Mouse (Mus musculus): ENCODE results near the gene Daam2.

Daam2 gene

DNA sequence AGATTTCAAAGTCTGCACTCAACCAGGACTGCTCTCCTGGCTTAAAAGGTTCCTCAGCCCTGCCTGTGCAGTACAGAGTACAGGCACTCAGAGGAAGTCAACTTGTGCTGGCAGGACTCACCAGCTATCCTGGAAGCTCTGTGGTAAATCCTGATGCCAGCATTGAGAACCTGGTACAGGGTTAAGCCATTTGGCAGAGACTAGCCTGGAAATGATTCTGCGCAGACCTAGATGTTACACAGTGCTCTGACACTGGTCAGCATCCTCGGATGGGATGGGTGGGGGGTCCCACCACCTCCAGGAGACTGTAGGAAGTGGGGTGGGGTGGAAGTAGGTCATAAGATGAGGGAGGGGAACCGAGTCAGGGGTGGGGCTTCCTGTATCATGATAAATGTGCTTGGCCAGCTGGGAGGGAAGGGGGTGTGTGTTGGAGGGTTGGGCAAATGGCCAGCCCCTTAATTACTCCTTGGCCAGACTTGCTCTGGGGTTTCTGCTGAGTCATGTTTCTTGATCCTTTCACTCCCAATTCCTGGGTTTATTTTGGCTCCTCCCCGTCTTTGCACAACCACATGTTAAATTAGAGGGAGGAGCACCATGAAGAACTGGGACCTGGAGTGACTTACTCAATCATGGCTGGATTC lies 132.0 kb downstream of the Daam2 start:
- DNase-seq (ENCODE audit: low spot score) = no peak

DNA sequence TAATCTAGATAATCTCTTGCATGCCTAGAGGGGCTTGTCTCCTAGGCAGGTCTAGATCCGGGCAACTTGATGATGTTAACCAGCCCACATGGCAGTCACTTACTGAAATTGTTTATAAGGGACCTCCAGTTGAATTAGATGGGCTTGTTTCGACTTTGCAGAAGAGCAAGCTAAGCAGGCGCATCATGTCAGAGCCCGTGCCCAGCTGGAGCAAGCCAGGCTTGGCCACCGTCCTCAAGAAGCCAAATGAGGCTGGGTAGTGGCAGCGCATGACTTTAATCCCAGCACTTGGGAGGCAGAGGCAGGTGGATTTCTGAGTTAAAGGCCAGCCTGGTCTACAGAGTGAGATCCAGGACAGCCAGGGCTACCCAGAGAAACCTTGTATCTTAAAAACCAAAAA lies 133.0 kb downstream of the Daam2 start:
- DNase-seq (ENCODE audit: low spot score) = no peak

DNA sequence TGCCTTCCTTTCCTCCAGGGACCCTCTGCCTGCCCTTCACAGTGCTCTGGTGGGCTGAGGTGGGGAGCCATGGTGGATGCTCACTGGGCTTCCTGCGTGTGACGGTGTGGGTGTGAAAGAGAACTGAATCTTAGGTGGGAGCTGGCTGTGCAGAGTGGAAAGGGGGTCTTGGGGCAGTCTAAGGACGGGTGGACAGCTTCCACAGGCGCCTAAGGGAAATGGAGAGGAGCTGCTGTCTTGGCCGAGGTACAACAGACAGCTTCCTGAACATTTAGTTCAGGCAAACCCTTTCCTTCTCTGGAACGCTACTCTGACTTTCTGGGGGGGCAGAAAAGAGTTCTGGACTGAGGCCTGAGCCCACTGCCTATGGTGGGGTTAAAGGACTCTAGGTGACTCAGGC lies 134.0 kb downstream of the Daam2 start:
- DNase-seq (ENCODE audit: low spot score) = no peak

DNA sequence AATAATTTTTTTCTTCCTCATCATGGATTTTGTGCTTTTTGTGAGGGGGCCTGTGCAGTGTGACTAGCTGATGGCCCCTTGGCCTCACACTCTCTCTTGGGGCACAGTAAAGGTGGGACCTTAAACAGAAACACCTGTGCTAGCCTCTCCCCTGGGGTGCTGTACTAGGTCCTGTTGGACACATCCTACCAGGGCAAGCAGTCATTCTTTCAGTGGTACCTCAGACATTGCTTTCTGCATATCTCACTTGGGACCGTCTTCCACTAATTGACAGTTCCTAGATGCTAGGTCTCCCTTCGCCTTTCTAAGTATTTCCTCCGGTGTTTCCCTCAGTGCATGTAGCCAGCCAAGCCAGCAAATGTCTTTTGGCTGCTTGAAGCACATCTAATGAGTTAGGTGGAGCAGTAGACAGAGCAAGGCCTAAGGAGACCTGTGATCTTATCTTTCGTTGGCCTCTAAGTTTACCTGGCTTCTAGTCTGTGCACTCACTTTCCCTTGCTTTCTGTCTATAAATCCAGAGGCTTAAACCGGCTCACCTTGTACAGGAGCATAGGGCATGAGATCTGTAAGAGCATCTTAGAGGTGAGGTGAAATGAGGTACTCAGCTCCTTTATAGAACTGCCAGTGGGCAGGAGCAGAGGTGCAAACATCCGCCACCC lies 134.5 kb downstream of the Daam2 start:
- no peak for DNase-seq (ENCODE audit: low spot score)

DNA sequence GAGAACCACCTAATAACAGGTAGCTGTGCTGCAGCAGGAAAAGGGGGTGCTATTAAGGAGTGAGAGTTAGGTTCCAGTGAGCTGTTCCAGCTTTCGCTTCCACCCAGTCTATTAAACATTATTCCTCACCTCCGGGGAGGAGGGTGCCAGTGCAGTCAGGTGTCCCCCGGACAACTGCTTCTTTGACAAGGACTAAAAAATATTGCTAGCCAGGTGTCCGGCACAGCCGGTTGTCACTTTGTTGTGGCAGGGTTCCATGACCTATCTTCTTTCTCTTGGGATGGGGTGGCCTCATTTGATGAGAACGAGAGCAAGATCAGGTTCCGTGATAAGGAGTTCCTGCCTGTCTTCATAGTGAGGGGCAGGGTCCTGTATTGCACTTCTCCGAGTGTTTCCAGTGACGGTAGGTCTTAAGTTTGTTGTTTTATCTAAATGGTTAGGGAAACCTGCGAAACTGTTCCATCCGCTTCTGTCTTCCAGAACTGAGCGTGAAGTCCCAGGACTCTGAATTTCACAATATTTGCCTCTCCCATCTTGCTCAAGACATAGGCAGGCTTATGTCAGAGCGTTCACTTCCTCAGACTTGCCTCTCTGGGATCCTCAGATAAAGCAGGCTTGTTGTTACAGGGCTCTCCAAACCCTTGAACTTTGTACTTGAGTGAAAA lies 135.3 kb downstream of the Daam2 start:
- no peak for DNase-seq (ENCODE audit: low spot score)

DNA sequence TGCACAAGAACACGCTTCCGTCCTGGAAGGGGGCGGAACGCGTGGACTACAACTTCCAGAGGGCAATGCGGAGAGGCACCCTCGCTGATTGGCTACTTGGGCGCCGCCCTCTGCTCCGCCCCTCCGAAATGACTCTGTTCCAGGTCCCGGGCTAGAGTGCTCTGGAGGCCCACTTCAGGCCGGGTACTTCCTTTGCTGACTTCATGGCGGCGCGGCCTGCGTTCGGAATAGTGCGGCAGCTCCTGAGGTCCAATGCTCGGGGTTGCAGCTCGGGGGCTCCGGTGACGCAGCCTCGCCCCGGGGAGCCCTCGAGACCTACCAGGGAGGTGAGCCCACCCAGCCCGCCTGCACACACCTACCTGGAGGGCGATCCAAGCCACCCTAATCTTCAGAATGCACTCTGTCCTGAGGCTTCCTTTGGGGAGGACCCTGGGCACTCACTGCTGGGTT lies 135.9 kb downstream of the Daam2 start, which contains the start of gene Mocs1:
TSS of gene Mocs1 (plus strand) at position 124 of the 450 bp plus-strand sequence.
- DNase-seq (ENCODE audit: low spot score) = peak; percentile 73

DNA sequence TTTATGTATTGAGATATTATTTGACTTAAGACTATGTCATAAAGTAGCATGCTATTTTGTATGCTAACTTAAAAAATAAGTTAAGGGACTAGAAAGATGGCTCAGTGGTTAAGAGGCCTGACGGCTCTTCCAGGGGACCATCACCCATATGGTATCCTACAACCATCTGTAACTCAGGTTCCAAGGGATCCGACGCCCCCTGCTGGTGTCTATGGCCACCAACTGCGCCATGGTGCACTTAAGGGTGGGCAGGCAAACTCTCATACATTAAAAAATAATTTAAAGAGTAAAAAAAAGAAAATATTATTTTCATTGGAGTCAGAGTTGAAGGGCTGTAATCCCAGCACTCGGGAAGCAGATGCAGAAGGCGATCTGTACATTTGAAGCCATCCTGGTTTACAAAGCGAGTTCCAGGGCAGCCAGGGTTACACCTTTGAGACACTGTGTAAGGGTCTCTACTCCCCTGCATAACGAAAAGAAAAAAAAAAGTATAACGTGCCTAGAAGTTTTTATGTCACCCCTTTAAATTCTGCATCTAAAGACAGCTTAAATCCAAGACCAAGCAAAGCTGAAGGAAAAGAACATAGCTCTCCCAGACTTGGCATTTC lies 136.4 kb downstream of the Daam2 start:
- no peak for DNase-seq (ENCODE audit: low spot score)

DNA sequence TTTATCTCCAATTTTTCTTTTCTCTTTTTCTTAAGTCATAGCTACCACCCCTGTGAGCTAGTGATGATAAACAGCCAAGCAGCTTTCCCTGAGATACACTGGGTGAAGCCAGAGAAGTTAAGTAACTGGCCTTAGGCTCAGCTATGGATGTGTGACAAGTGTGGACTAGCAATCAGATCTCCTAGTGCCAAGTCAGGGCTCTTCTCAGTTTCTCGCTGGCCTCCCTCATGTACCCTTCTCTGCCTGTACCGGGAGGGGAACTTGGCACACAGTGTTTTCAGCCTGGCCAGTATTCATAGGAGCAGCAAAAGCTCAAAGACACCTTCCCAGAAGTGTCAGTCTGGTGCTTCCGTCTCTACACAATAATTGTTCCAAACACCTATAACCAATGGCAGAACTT lies 140.3 kb downstream of the Daam2 start:
- DNase-seq (ENCODE audit: low spot score) = no peak

DNA sequence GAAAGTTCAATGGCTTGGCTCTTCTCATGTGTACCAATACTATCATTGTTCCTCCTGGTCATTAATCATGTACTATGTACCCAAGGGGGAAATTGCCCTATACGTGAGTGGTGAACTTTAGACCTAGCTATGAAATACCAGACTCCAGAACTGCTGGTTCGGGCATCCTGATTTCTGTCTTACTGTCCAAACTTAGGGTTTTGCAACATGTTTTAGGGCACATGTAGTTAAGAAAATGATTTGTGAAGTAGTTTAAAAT lies 141.1 kb downstream of the Daam2 start:
- DNase-seq (ENCODE audit: low spot score) = no peak

DNA sequence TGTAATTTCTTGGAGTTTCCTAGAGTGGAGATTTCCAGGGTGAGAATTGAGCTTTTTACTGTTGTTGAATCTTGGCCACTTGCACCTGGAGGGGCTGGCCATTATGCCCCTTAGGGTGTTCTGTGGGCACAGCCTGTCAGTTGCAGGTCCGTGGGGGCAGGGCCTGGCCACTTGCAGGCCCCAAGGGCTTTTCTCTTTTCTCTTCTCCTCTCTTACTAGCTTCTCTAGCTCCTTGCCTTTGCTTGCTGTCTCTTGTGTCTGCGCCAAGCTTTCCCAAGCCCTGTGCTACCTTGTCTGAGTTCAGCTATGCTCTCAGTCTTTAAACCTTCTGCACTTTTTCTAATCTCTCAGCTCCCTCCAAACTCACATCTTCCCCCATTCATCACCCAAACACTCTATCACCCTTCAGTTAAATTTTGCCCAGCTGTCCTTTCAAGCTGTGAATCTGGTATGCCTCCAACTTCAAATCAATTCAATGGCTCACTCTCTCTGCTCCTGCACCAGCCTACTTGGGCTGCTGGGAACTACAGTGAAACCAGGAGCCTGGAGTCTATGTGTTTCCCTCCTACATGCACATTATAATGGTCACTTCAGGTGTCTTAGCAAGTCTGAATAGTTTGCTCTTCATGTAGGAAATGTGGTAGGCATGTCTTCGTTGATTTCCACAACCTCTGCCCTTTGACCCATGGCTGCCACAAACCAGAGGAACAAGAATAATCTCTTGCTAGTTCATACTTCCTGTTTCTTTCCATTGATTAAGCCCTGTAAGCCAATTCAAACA lies 141.7 kb downstream of the Daam2 start:
- DNase-seq (ENCODE audit: low spot score) = no peak

DNA sequence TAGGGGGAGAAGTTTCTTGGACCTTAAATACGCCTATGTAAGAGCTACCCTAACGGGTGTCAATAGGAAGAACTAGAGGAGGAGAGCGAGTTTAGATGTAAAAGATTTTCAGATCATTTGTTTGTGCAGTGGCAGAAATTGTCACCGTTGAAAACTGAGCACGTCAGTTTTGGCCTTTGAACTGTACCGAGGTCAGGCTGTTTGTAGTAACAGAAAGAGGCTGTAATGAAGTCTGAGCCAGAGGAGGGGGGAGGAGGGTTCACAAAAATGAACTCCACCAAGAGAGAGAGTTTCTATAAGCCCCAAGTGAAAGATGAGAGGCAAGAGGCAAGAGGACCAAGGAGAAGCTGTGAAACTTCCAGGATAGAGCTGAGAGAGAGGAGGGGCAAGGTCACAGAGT lies 144.3 kb downstream of the Daam2 start:
- DNase-seq (ENCODE audit: low spot score) = no peak

DNA sequence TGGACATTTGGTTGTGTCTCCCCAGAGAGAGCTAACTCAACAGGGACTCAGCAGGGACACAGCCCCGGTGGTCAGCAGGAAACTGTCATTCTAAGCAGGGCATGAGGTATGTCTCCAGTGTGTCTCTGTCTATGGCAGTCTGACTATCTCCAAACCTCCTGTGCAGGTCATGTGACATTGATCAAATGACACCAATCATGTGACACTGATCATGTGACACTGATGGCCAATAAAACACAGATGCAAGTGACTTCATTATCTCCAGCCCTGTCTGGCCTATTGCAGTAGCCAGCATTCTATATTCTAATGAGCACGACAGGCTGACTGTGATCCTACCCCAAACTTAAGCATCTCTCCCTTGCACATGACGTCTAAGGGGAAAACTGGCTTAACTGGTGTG lies 147.9 kb downstream of the Daam2 start:
- DNase-seq (ENCODE audit: low spot score) = no peak

DNA sequence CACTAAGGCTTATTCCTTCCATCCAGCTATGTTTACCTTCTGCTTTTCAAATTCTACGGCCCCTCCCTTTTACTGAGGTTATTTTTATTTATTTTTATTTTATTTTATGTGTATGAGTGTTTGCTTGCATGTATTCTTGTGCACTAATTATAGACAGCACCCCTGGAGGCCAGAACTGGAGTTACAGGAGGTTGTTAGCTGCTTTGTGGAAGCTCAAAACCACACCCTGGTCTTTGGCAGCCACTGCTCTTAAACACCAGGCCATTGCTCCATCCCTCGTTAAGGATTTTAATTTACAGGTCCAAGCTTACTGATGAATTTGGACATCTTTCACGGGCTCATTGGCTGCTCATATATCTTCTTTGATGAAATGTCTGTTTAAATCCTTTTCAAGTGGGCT lies 150.6 kb downstream of the Daam2 start:
- no peak for DNase-seq (ENCODE audit: low spot score)

DNA sequence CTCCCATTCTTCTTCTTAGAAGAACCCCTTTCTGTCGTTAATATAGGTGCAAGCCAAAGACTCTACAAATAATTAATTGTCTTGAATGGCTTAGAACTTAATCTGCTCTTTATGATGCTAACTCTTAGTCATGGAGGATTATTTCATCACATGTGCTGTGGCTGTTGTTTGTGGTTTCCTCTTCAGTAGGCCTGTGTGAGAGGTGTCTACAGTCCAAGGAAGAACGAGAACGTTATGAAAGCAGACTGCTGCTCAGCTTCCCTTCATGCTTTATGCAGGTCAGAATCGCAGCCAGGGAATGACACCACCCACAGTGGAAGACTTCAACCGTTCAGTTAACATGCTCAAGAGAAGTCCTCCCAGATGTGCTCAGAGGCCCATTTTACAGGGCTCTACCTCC lies 151.2 kb downstream of the Daam2 start:
- DNase-seq (ENCODE audit: low spot score) = no peak
